Mouse (Mus musculus) splenic B cell, adult 2 months (primary cell): Measurements from ENCODE around the gene Scarb2.

Experiments used
- DNase-seq: peaks from one replicate; pipeline ENCODE4 v3.0.0-alpha.2; 2011; ENCODE audit warnings: low read depth, low spot score
- H3K27me3 ChIP-seq: 2 replicates; pipeline ENCODE4 v1.6.1; 2012; ENCODE audit warnings: mild to moderate bottlenecking, low read length, moderate library complexity, mixed read lengths; ENCODE audit not compliant: control insufficient read depth, poor library complexity, insufficient read depth, severe bottlenecking
- H3K36me3 ChIP-seq: 2 replicates; pipeline ENCODE4 v1.6.1; 2012; ENCODE audit warnings: mild to moderate bottlenecking, low read length, moderate library complexity, mixed read lengths; ENCODE audit not compliant: control insufficient read depth, poor library complexity, insufficient read depth, severe bottlenecking

Scarb2 gene

DNA sequence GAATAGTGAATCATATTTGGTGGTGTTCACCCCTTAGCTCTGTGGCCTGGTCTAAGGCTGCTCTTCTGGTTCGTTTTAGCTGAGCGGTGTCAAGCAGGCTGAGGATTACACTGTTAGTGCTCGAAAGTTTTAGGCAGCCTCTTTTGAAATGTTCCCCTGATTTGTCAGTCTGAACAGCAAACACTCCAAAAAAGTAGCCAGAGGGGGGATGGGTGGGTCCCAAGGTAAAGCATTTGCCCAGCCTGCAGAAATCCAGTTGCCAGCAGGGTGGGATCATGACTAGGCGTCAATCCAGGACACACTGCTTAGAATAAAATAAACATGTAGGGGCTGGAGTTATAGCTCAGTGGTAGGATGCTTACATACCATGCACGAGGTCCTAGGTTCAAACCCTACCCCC lies 33.8 kb downstream of the Scarb2 start:
- H3K36me3 ChIP-seq: no peaks in the 10 kb centered on the region
- no peak for DNase-seq
- H3K27me3 ChIP-seq: no peaks in the 10 kb centered on the region

DNA sequence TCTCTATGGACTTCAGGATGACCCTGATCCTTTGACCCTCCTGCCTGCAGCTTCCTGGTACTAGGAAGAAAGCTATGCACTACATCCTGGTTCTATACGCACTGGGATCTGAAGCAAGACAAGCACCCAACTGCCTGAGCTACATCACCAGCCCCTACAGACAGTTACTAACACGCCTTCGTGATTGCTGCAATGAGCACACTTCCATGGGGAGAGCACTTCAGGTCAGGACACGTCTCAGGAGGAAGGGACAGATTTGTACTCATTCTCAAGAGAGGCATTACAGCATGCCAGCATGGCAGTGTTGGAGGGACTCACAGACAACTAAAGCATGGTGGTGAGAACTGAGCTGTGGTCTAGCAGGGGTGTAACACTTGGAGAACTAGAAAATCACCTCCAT lies 35.1 kb downstream of the Scarb2 start:
- Histone ChIP-seq H3K27me3 (no peaks in the 10 kb centered on the region), H3K36me3 (no peaks in the 10 kb centered on the region)
- DNase-seq: no peak

- DNase-seq: no peak
- no peaks in the 10 kb centered on the region for H3K27me3 ChIP-seq
- no peaks in the 10 kb centered on the region; the same call in 1 of the 2 replicates for H3K36me3 ChIP-seq
Measured at GRCm38 (mm10) chr5:92469201-92470130, 37.2 kb downstream of the Scarb2 start.

DNA sequence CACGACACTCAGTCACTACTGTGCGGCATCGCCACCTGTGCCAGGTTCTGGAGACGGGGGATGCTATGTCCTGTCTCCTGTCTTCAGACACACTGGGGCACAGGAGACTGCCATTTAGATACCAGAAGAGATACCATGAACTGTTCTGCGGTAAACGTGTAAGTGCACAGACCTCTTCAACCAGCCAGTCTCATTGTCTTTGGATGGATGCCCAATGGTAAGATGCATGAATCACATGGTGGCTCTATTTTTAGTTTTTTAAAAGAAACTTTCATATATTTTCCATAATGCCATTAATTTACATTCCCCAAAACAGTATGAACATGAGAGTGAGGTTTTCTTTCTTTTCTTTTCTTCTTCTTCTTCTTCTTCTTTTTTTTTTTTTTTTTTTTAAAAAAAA lies 38.4 kb downstream of the Scarb2 start:
- DNase-seq: no peak
- Histone ChIP-seq H3K27me3 (no peaks in the 10 kb centered on the region), H3K36me3 (no peaks in the 10 kb centered on the region; the same call in 1 of the 2 replicates)

DNA sequence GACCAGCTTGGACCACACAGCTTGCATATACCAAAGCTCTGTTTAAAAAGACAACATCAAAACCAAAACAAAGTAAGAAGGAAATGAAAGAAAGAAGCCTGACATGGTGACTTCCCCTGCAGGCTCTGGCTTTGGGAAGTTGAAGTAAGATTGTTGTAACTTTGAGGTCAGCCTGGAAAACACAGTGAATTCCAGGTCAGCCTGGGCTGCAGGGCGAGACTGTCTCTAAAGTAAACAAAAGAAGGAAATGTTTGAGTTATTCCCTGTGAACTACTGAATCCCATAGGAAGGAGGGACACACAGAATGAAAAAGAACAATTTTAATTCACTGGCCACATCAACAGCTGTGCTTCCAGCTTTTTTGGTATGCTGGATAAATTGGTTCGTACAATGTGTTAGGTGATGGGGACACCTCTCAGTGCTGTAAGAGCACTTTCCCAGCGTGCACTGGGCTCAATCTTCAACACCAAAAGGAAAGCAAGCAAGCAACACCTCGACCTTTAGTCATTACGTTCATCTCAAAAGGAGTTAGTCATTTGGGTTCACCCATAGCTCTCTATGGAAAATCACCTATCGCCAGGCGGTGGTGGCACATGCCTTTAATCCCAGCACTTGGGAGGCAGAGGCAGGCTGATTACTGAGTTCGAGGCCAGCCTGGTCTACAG lies 39.4 kb downstream of the Scarb2 start:
- Histone ChIP-seq H3K27me3 (no peaks in the 10 kb centered on the region), H3K36me3 (no peaks in the 10 kb centered on the region; the same call in 1 of the 2 replicates)
- DNase-seq: no peak

DNA sequence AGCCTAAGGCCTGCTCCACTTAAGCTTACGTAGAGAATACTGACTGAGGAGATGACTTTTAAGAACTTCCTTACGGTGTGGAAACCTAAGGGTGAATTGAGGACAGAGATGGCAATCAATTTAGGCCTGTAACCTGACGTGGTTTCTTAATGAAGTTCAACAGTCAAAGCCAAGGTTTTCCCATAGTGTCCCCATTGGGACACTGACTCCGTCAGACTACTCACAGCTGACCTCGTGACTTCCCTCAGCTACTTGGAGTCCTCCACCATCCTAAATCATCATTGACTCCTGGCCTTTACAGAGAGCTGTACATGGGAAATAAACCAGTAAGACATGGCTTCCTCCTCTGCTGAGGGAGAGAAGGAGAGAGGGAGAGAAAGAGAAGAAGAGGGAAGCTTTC lies 41.1 kb downstream of the Scarb2 start:
- no peaks in the 10 kb centered on the region for H3K27me3 ChIP-seq
- H3K36me3 ChIP-seq: peaks cover 3% of the 10 kb centered on the region; the same call in 1 of the 2 replicates
- no peak for DNase-seq

- Histone ChIP-seq H3K27me3 (no peaks in the 10 kb centered on the region), H3K36me3 (peaks cover 15% of the 10 kb centered on the region; the same call in 1 of the 2 replicates)
- peak; percentile 71 for DNase-seq
Measured at GRCm38 (mm10) chr5:92461321-92461720, 45.3 kb downstream of the Scarb2 start.

- Histone ChIP-seq H3K27me3 (no peaks in the 10 kb centered on the region), H3K36me3 (peaks cover 24% of the 10 kb centered on the region; the same call in 1 of the 2 replicates)
- no peak for DNase-seq
Measured at GRCm38 (mm10) chr5:92458726-92459125, 47.9 kb downstream of the Scarb2 start.

GRCm38 (mm10) chr5:92457410-92457809 lies 49.2 kb downstream of the Scarb2 start:
- H3K27me3 ChIP-seq: no peaks in the 10 kb centered on the region
- no peak for DNase-seq
- H3K36me3 ChIP-seq: peaks cover 25% of the 10 kb centered on the region; the same call in 1 of the 2 replicates

DNA sequence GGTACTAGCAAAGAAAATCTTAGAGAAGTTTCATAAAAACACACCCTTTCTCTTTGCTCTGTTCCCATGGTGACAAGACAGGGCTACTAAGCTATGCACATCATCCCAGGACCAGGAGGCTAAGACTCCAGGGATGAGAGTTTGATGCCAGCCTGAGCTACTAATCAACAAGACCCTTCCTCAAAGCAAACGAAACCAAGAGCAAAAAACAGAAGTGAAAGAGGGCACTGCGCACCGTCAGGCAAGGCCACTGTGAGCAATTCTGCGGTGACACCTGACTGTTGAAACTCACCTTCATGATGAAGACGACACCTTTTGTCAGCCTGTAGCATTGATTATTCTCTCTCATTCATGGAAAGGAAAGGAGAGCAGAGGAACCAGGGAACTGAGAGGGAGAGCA lies 53.8 kb downstream of the Scarb2 start:
- peak; percentile 24 for DNase-seq
- H3K27me3 ChIP-seq: no peaks in the 10 kb centered on the region
- H3K36me3 ChIP-seq: peaks cover 26% of the 10 kb centered on the region

DNA sequence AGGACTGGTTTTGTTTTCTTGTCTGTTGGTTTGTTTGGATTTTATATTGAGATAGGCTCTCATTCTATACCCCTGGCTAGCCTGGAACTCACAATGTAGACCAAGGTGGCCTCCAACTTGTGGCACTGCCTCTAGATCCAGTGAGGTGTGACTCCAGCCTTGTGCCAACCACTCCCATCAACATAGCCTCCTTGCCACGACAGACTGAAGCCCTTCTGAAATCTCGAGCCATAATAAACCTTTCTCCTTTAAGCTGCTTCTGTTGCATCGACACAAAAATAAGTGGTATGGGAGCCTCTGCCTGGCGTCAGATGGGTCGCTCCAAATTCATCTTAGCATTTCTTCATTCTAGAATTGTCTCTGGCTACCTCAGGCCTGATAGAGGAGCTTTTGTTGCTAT lies 59.9 kb downstream of the Scarb2 start:
- no peak for DNase-seq
- Histone ChIP-seq H3K36me3 (peaks cover 11% of the 10 kb centered on the region), H3K27me3 (no peaks in the 10 kb centered on the region)

GRCm38 (mm10) chr5:92445016-92445415 lies 61.6 kb downstream of the Scarb2 start:
- Histone ChIP-seq H3K36me3 (peaks cover 5% of the 10 kb centered on the region), H3K27me3 (no peaks in the 10 kb centered on the region)
- DNase-seq: no peak

DNA sequence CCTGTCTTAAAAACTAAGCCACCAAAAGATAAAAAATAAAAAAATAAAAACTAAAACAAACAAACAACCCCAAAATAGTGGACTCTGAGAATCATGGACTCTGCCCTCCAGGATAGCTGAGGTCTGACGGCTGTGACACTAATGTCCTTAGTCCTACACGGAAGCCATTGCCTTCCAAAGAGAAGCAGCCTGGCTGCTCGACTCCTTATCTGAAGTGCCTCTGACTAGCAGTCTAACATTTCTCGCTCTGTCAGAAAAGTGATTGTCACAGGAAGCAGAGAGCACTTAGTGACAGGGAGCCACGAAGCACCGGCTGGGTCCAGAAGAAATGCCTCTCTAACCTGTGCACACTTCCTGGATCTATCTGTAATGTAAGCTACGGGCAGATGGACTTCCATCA lies 63.7 kb downstream of the Scarb2 start:
- peaks cover 3% of the 10 kb centered on the region for H3K36me3 ChIP-seq
- no peaks in the 10 kb centered on the region for H3K27me3 ChIP-seq
- no peak for DNase-seq

DNA sequence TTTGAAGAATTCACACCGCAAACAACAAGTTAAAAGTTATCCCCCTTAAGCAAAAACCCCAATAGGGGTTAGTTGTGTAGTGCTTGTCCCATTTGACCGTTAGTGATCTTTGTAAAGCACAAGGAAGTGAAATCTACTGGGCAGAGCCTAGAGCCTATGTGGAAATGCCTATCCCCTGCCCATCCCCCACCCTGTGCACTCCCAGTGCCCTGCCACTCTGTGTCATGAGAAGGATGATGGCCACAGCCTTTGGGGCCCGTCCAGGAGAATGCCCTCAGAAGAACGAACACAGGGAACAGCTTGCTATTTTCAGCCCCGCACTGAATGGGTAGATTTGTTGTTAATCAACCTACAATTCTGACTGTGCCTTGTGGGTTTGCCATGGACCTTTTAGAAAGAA lies 65.1 kb downstream of the Scarb2 start:
- Histone ChIP-seq H3K36me3 (peaks cover 3% of the 10 kb centered on the region; the same call in 1 of the 2 replicates), H3K27me3 (no peaks in the 10 kb centered on the region)
- DNase-seq: no peak

GRCm38 (mm10) chr5:92438540-92438939 lies 68.1 kb downstream of the Scarb2 start:
- Histone ChIP-seq H3K36me3 (0 out of 2 replicates have a peak, but pooled peaks cover 3% of the 10 kb centered on the region), H3K27me3 (no peaks in the 10 kb centered on the region)
- DNase-seq: no peak
